ENCODE assay signal across 15 mouse cellular contexts in the genomic region with DNA sequence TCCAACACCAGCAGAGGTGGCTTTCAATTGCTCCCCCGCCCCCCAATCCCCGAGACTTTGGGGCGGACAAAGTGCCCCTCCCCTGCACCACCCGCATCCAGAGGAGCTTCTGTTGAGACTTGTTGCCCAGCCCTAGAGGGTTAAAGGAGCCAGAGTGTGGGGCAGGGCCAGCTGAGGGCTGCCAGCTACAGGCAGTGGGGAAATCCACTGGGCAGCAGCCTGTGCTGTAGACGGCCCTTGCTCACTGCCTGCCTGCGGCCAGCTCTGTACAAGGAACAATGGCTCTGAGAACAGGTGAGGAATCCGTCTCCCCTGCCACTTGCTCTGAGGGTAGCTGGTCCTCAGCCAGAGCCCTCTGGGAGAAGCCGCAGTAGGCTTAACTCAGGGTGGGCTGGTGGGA. TPM values are rescaled to one million over a fixed set of nuclear protein-coding genes. Genes with fewer than 3 reads are reported as not detected.
DNase-seq lines count a peak whose midpoint lies in the region; ATAC-seq and TF ChIP-seq lines count a peak whose summit lies in the region.
"Had no signal": no experiment of that assay in that cellular context is flagged by ENCODE, and none has a peak within 500 bp of the region (broad histone marks: within the 10 kb centered on the region; RNA-seq: fewer than 3 reads in every experiment).

No protein-coding gene starts in this region.

- H3K9ac ChIP-seq in liver, postnatal 0 days (replicated peaks), result peak overlapping the region; percentile 68
- H3K9ac ChIP-seq: forebrain, embryonic 15.5 days had no signal

- H3K27ac ChIP-seq in liver, postnatal 0 days (ENCODE audit: low read depth), result peak overlapping the region; percentile 94
- H3K27ac ChIP-seq: forebrain, embryonic 15.5 days had no signal

- H3K36me3 ChIP-seq in liver, postnatal 0 days (replicated peaks; ENCODE audit: insufficient read depth, low read length), result peaks cover 17% of the 10 kb centered on the region

- 64% methylated on average over 8 of the region's 8 CpGs for WGBS in liver, postnatal 0 days (ENCODE audit: insufficient replicate concordance)

- peaks cover 11% of the 10 kb centered on the region; the same call in 1 of the 2 replicates for H3K4me1 ChIP-seq in liver, postnatal 0 days (ENCODE audit: insufficient read depth)
- H3K4me1 ChIP-seq: forebrain, embryonic 15.5 days had no signal

- H3K4me2 ChIP-seq in liver, postnatal 0 days (ENCODE audit: low read depth, low read length), result peak overlapping the region; percentile 64
- H3K4me2 ChIP-seq: forebrain, embryonic 15.5 days had no signal

- DNase-seq in adrenal gland, postnatal 14 days, result peak; percentile 61
- no peak for DNase-seq in adrenal gland, adult 8-10 months
- DNase-seq in kidney, postnatal 36 days, result peak; percentile 50 to 61
- no peak for DNase-seq in kidney, adult 9 months
- DNase-seq in fat pad, adult 2 months (ENCODE audit: extremely low read depth, low read depth, low spot score), result peak; percentile 51
- no peak for DNase-seq in liver, postnatal 0 days
- DNase-seq in frontal cortex, postnatal 10 days (ENCODE audit: low spot score in 2 of 2), result no peak
- DNase-seq: cerebellum, adult 18-20 months; left cerebral cortex, postnatal 4 days; retina, postnatal 1 day had no signal

- peak; percentile 60 for ATAC-seq in liver, postnatal 0 days
- no peak for ATAC-seq in megakaryocyte, adult 5-6 weeks (ENCODE audit: poor library complexity, severe bottlenecking)
- ATAC-seq: forebrain, embryonic 15.5 days had no signal

- H3K27me3 ChIP-seq in liver, postnatal 0 days (ENCODE audit: insufficient read depth, low read length), result no peaks in the 10 kb centered on the region
- H3K27me3 ChIP-seq: forebrain, embryonic 15.5 days had no signal

- H3K9me3 ChIP-seq in liver, postnatal 0 days (ENCODE audit: low read length), result no peaks in the 10 kb centered on the region
- H3K9me3 ChIP-seq: forebrain, embryonic 15.5 days had no signal

- TF ChIP-seq CTCF in liver, postnatal 0 days (IDR thresholded peaks at IDR 0.05; ENCODE audit: low read depth), result no peak

- peak overlapping the region; percentile 21 for H3K4me3 ChIP-seq in liver, postnatal 0 days (ENCODE audit: low read depth, low read length)
- H3K4me3 ChIP-seq: forebrain, embryonic 15.5 days had no signal

- TF ChIP-seq EP300 in liver, postnatal 0 days (IDR thresholded peaks at IDR 0.05; ENCODE audit: low read depth), result no peak

RNA-seq across cellular contexts. Expression of a gene that starts 7.6 kb away (rescaled TPM):
- total RNA-seq in adrenal gland, postnatal 14 days (2021), result 39.5 and 48.8 TPM in 2 replicates
- 10 to 100 TPM; 58.9 to 66.0 (median 61.5) TPM for total RNA-seq in adrenal gland, adult 8-10 months (2022)
- polyA plus RNA-seq in liver, postnatal 0 days (2015; fragmentation: Nextera tagmentation; extraction: Ambion mirVana), result 41.5 and 46.4 TPM in 2 replicates
- 74.4 and 76.3 TPM in 2 replicates for total RNA-seq in megakaryocyte, adult 5-6 weeks (2015)
- 39.8 and 43.2 TPM in 2 replicates for total RNA-seq in megakaryocyte, adult 5-6 weeks (2017)

RNA-seq across cellular contexts. Expression of a gene that starts 7.9 kb away (rescaled TPM):
- 30.2 and 34.6 TPM in 2 replicates for total RNA-seq in adrenal gland, postnatal 14 days (2021)
- total RNA-seq in adrenal gland, adult 8-10 months (2022), result 10 to 100 TPM; 31.5 to 34.0 (median 33.7) TPM
- 43.5 and 45.5 TPM in 2 replicates for polyA plus RNA-seq in liver, postnatal 0 days (2015; fragmentation: Nextera tagmentation; extraction: Ambion mirVana)
- total RNA-seq in megakaryocyte, adult 5-6 weeks (2015), result 17.1 and 19.8 TPM in 2 replicates
- total RNA-seq in megakaryocyte, adult 5-6 weeks (2017), result 11.1 and 11.9 TPM in 2 replicates

RNA-seq across cellular contexts. Expression of a gene that starts 12.7 kb away (rescaled TPM):
- total RNA-seq in adrenal gland, postnatal 14 days (2021), result 1.2 and 12.2 TPM in 2 replicates
- total RNA-seq in adrenal gland, adult 8-10 months (2022), result 1 to 10 TPM; 2.0 to 5.8 (median 2.7) TPM
- polyA plus RNA-seq in liver, postnatal 0 days (2015; fragmentation: Nextera tagmentation; extraction: Ambion mirVana), result 28.0 and 32.4 TPM in 2 replicates
- not detected in 2 replicates for total RNA-seq in megakaryocyte, adult 5-6 weeks (2015)
- not detected in 2 replicates for total RNA-seq in megakaryocyte, adult 5-6 weeks (2017)
- total RNA-seq: granulocyte monocyte progenitor cell, adult 5-6 weeks; layer of hippocampus, adult 8-10 months; megakaryocyte-erythroid progenitor cell, adult 5-6 weeks had no signal

RNA-seq across cellular contexts. Expression of a gene that starts 16.4 kb away (rescaled TPM):
- 36.7 and 43.1 TPM in 2 replicates for total RNA-seq in adrenal gland, postnatal 14 days (2021)
- 10 to 100 TPM; 43.6 to 80.7 (median 66.3) TPM for total RNA-seq in adrenal gland, adult 8-10 months (2022)
- 11.3 and 11.9 TPM in 2 replicates for polyA plus RNA-seq in liver, postnatal 0 days (2015; fragmentation: Nextera tagmentation; extraction: Ambion mirVana)
- total RNA-seq in megakaryocyte, adult 5-6 weeks (2015), result 2.2 and 5.8 TPM in 2 replicates
- 13.5 and 17.4 TPM in 2 replicates for total RNA-seq in megakaryocyte, adult 5-6 weeks (2017)

RNA-seq across cellular contexts. Expression of a gene that starts 16.4 kb away (rescaled TPM):
- total RNA-seq in adrenal gland, postnatal 14 days (2021), result 133 and 145 TPM in 2 replicates
- total RNA-seq in adrenal gland, adult 8-10 months (2022), result 100 to 1,000 TPM; 120 to 201 (median 138) TPM
- 99.6 and 101 TPM in 2 replicates for polyA plus RNA-seq in liver, postnatal 0 days (2015; fragmentation: Nextera tagmentation; extraction: Ambion mirVana)
- total RNA-seq in megakaryocyte, adult 5-6 weeks (2015), result 30.0 and 30.1 TPM in 2 replicates
- total RNA-seq in megakaryocyte, adult 5-6 weeks (2017), result 12.9 and 18.9 TPM in 2 replicates

Comparison
In these comparisons a context has a peak if more than half of its experiments do, and no peak if none do; other contexts are left out.
1. DNase-seq: peak in adrenal gland, postnatal 14 days (single experiment), kidney, postnatal 36 days (2 of 2) and fat pad, adult 2 months (single experiment); none in adrenal gland, adult 8-10 months (single experiment), kidney, adult 9 months (single experiment), liver, postnatal 0 days (single experiment) and frontal cortex, postnatal 10 days (0 of 2).